Mouse (Mus musculus) monocyte, adult 5-6 weeks (primary cell): ENCODE measurements at regions not wholly inside any gene's neighbourhood (a gene's known extent, or its start where the extent isn't known, plus 50 kb on each side); places are given as distances from the start of the nearest gene placed in this dataset.

ENCODE experiments used
- ATAC-seq: fragments of 153-309, 156-312 bp; replicated peaks from 2 replicates; pipeline ENCODE4 v1.8.0; 2017; ENCODE audit warnings: mild to moderate bottlenecking; ENCODE audit not compliant: low TSS enrichment, insufficient number of reproducible peaks, severe bottlenecking, poor library complexity, low FRiP score

DNA sequence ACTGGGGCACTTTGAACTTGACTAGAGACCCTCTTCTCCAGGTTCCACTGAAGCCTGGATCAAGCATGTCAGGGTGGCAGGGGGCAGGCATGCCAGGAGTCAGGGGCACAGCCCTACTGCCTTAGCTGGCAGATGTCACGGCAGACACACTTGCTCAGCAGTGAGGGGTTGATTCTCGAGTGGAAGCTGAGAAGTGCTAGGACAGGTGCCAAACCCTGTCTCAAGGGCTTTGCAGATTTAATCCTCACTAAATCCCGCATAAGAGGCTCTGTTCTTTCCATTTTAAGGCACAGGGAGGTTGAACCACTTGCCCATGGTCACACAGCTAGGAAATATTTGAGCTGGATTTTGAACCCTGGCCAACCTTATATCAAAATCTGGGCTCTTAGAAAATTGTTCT lies 223.5 kb upstream of the Mvb12b start:
- no peak for ATAC-seq

DNA sequence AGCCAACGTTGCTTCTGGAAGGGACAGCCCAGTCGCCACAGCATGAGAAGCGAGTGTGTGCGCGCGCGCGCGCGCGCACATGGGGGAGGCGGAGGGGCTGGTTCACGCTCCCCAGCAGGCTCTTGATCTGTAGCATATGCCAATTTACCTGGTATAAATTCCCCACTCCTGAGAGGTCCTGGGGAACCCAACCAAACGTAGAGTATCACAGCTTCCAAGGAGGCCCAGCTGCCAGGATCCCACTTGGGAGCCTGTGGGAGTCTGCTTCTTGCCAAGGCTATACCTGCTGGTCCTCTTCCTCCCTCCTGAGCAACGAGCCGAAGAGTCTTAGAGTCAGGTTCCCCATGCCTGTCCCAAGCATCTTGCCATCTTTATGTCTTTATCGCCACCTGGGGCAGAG lies 222.8 kb upstream of the Mvb12b start:
- ATAC-seq = no peak

DNA sequence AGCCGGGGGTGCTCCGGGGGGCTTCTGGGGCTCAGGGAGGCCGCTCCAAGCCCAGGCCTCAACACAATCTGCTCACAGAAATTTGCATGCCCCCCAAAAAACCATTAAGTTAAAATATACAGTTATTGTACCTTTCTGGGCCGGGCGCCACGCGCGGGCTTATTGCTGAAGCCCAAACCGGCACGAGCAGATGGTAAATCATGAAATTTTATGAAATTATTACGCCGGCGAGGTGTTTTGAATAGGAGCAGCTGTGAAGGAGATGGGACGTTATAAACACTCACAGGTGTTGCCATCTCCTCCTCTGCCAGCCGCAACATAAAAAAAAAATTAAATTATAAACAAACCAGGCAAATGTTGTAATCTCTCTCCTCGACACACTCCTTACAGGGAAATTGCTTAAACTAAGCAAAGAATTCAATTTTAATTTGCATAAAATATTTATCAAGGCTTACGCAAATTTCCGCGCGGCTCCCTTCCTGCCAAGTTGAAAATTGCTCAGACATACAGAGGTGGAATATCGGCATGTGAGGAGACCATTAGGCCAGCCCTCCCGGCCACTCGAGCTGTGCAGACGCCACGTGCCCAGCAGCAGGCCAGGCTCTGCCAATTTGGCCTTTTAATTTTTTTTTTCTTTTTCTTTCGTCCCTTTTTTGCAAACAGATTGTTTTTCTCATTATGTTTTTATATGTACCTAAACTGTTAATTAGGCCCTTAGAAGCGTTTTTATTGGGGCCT lies 220.0 kb upstream of the Mvb12b start:
- no peak for ATAC-seq

DNA sequence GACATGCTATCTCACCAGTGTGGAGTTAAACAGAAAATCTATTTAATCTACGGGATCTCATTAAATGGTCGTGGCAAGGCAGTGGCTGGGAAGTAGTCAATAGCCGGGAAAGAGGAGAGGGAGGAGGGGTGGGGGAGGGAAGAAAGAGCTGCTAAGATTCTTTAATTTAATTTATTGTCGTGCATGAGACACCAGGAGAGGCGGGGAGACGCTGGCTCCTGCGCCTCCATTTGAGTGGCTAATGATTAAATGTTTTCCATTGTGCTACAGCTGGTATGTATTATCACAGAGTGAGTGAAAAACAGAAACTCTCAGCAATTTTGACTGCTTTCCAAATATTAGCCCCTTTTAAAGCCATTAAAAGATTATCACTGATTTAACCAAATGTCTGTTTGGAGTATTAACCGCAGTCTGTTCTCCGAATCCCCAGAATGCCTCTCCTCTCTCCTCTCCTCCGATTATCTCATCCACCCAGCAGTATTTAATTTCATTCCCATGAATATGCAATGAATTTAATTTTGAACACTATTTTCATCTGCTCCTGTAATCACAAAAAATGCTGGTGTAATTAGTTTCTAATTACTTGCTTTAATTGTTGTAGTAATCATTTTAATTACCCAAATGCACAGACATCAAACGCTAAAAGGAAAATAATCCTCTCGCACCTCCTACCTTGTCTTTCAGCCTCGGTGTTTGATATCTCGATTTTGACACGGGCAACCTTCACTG lies 219.3 kb upstream of the Mvb12b start:
- ATAC-seq = no peak

DNA sequence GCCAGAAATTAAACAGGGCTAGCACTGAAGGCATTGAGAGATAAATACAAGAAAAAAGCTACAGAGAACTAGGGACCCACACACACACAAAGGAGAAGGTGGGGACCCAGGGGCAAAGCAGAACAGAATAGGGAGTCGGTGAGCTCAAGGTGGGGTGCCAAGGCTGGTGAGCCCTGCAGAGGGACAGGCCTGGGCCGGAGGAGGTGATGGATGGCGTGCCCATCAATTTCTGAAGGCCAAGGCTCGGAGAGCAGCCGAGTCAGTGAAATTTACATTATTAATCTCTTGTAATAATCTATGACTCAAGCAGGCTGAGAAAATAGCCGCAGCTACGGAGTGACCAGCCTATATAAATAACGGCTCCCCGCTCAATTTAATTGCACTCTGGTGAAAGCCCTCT lies 218.5 kb upstream of the Mvb12b start:
- ATAC-seq = no peak

DNA sequence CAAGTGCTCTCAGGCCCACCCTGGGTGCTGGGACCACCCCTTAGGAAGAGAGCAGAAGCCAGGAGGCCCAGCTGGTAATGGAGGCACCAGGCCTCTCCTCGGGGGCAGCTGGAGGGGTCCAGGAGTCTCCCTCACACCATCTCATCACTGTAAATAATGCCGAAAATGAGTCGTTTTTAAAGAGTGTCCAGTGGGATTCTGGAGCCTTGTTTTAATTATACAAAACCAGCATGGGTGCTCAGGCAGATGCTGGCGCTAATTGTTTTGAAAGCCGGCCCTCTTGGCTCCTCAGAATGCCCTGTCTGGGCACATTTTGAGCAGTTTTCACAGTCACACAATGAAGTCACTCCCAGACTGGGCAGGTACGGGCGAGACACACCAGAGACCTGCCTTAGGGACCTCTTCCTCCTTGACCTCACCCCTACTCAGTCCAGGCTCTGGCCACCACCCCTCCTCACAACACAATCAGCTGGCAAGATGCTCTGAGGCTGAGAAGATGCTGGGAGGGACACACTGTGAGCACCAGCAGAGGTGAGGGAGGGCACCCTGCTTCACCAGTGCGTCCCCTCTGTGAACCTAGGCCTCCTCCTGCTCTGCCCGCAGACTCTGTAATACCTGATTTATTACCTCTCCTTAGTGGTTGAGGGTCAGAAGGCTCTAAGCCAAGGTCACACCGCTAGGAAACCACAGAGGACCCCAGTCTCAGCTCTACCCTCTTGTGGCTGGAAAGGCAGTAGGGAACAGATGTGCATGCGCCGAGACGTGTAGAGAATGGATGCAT lies 217.7 kb upstream of the Mvb12b start:
- ATAC-seq = no peak

DNA sequence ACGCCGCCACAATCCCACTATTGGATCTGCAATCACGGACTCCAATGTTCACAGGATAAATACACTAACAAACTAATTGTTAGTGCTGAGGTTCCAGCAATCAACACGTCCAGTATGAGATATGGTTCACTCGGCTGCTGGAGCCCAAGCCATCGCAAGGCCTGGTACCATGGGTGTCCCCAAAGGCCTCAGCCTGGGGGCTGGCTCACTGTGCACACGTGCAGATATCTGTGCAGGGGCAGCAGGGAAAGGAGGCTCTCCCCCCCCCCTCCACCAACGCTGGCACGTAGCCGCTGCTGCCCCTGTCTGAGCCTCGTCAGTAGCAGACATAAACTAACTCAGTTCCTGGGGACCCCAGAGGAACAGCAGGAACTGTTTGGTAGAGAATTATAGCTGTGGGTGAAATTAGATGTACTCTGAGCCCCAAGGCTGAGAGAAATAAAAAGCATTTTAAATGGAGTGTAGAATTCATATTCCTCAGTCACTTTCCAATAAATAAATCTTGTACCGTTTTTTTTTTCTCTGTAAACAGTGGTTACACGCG lies 210.3 kb upstream of the Mvb12b start:
- ATAC-seq = no peak

DNA sequence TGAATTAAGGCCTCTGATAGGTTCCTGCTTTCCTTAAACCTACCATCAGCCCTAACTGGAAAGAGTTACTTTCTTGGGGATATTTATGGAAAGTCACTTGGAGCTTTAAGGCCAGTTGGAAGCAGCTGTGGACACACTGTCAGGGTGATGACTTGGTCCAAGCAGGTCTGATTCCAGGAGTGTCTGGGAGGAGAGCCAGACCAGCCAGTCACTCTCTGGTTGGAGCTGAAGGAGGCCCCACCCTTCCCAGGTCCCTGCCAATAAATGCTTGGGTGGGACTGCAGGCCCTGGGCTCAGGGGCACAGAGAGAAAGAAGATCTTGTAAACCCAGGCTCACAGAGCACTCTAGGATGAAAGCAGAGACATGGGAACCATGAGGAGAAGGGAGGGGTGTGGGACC lies 208.8 kb upstream of the Mvb12b start:
- ATAC-seq = no peak

DNA sequence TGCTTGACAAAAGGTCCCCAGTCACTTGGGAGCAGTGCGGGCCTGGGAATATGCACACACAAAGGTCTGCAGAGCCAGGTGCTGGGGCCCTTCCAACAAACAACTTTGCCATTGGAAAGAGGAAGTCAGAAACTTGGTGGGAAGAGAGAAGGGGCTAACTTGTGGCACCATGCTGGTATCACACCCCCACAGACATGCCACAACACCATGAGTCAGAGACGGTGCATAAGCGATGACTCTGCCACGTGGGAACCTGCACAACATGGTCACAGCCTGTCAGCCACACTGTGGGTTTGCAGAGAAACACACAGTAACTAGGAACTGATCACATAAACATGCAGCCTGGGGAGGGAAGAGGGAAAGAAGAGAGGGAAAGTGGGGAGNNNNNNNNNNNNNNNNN lies 201.1 kb upstream of the Mvb12b start:
- ATAC-seq = no peak

DNA sequence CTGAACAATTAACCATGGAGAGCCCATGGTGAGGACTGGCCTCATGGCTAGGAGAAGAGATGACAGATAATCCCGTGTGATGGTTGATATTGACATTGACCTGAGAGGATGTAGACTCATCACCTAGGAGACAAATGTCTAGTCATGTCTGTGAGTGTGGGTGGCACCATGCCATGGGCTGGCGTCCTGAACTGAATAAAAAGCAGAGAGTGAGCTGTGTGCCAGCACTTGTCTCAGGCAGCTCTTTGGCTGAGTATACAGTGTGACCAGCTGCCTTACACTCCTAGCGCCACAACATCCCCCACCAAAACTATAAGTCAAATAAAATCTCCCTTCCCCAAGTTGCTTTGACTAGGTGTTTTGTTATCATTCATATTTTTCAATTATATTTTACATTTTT lies 198.4 kb upstream of the Mvb12b start:
- ATAC-seq = no peak

DNA sequence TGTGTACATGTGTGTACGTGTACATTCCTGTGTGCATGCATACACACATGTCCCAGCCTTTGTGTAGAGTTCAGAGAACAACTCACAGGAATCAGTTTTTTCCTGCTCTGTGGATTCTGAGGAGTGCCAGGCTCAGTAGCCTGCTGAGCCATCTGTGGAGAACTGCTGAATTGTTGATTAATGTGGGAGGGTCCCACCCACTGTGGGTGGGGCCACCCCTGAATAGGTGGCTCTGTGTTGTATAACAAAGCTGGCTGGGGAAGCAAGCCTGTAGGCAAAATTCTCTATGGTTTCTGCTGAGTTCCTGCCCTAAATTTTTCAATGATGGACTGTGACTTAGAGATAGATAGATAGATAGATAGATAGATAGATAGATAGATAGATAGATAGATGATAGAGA lies 196.8 kb upstream of the Mvb12b start:
- ATAC-seq = no peak

DNA sequence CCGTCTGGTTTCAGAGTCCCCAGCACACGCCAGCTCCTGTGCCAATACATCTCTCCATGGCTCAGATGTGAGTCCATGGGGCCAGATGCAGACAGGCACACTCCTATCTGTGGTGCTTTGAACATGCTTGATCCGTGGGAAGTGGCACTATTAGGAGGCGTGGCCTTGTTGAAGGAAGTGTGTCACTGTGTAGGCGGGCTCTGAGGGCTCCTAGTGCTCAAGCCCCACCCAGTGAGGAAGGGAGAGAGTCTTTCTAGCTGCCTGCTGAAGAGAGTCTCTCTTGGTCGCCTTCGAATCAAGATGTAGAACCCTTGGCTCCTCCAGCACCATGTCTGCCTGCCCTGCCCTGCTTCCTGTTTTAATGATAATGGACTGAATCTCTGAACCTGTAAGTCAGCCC lies 194.7 kb upstream of the Mvb12b start:
- no peak for ATAC-seq

DNA sequence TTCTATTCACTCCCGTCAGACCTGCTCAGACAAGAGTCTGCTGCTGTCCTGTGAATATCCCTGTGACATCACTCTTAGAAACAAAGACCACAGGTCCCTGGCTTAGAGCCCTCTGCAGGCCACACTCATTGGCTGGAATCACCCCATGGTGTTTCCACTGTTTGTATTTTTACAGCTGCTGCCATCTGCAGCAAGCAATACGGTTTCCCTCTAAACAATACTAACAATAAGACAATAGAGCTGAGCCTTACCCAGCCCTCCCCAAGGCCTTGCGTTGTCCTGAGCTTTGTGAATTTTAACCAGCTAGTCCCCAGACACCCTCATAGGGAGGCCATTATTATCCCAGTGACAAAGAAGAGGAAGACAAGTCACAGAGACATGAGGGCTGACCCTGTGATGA lies 192.4 kb upstream of the Mvb12b start:
- ATAC-seq = no peak

DNA sequence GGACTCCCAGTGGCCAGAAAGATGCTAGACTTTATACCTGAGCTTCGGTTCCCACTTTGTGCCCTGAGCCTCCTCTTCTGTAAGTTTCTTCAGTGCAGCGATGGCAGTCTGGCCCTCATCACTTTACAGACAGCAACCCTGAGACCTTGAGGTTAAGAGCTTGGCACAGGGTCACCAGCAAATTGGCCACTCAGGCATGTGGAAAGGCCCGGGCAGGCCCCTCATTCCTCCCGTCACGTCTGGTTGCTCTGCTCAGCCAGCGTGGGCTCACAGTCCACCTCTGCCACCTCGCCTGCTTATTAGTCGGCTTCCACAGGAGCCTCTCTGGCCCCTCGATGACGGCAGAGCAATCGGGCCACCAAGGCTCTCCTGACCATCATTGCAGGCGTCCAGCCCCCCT lies 191.5 kb upstream of the Mvb12b start:
- ATAC-seq = no peak

DNA sequence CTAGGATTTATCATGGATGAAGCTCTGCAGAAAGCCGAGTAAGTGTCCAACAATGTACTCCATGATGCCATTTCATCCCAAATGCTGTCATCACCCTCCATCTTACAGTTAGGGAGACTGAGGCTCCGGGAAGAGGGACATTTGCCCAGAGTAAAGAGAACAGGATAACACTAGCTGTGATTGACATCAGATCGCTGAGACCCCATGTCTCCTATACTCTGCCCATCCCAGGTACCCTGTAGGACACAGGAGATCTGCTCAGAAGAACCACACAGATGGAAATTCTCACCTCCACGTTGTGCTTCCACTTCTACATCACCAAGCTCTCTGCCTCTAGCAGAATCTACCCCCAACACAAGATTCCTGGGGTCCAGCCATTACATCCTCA lies 191.1 kb upstream of the Mvb12b start:
- no peak for ATAC-seq

DNA sequence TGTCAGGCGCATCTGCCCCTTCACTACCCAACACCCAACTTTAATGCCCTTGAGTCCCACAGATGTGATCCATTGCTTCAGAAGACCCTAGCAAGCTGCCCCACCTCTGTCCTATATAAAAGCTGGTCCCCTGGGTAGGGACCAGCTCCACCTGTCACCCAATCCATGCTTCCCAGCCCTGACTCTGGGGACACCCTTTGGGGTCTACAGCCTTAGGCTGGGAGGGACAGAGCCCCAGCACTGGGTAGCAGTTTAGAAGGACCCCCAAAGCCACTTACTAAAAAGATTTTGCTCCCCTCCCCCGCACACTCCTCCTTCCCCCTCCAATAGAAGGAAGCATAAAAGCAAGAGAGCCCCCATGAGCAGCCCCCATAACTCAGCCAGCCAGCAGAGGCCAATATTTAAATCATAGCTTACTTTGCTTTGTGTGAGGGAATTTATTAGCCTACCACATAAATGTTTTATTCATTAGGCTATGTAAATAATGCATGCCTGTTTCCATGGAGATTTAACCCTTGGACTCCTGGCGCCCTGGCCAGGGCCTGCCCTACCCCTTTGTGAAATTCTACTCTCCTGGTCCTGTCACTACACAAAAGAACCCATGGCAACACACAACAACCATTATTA lies 190.6 kb upstream of the Mvb12b start:
- ATAC-seq = no peak

DNA sequence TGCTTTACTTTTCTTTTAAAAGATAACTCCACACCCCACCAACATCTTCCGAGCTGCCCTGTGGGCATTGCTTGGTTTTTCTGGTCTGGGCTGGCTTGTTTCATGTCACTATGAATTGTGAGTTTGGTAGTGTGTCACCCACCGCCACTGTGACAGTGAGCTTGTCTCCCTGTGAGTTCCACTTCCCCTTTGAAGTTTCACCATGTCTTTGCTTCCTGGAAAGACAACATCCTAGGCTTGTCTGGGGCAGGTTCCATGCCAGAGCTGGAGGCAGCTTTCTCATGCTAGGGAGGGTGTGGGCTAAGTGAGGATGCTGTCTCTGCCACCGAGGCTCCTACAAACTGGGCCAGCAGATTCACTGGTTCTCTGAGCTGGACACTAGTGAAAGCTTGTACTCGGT lies 188.6 kb upstream of the Mvb12b start:
- ATAC-seq = no peak

DNA sequence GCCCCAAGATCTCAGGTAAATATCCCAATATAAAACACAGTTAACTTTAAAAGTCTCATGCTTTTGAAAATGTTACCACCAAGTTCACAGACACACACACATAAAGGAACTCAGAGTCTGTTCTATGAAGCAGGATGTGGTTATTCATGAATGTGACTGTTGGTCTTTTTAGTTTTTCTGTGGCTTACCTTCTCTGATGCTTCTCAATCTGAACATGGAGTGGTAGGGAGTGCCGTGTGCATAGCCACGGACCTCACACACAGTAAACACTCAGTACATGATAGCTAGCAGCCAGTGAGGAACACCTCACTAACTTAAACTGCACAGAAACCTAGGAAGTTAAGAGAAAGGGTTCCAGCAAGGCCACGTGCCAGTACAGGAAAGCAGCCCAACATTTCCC lies 186.3 kb upstream of the Mvb12b start:
- ATAC-seq = no peak

DNA sequence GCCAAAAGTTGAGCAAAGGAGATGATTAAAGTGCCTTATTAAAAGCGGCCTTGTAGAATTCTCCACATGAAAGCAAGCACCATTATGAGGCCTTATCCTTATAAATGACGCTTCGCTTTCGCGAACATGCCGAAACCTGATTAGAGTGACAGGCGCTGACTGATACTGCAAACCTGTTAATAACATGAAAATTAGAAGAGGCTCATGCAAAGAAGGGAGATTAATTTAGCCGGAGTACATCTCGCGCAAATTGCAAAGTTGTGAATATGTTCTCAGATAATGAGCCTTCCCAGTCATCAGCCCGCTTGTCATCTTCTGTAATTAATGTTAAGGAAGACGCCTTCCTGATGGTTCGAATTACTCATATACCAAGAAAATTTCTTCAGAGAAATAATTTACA lies 177.8 kb upstream of the Mvb12b start:
- no peak for ATAC-seq
